Comparison of ENCODE assay signal across 17 mouse cellular contexts in genomic region chr9:69141859-69142258, GRCm38 (mm10).
DNase-seq lines count a peak whose midpoint lies in the region.
"Had no signal": no experiment of that assay in that cellular context is flagged by ENCODE, and none has a peak within 500 bp of the region (broad histone marks: within the 10 kb centered on the region; RNA-seq: fewer than 3 reads in every experiment).

No protein-coding gene starts in this region.

- DNase-seq in adrenal gland, adult 2 months, result peak; percentile 30
- DNase-seq in adrenal gland, adult 8-10 months, result no peak
- peak; percentile 22 for DNase-seq in thymus, postnatal 14 days
- no peak for DNase-seq in thymus, postnatal 25 days
- DNase-seq in embryo, embryonic 9.5 days (ENCODE audit: extremely low spot score), result peak; percentile 34
- DNase-seq in Muller cell, postnatal 12 days (ENCODE audit: inconsistent ontology term), result no peak
- DNase-seq in right cerebral cortex, postnatal 25 days, result no peak
- DNase-seq: adrenal gland, postnatal 10 days; cerebellum, adult 2 months; cerebellum, postnatal 14 days; heart, postnatal 10 days; kidney, adult 2 months; layer of hippocampus, postnatal 36 days; left cerebral cortex, postnatal 4 days; liver, embryonic 13.5 days; lung, postnatal 14 days; thymus, postnatal 36 days had no signal

Comparison
In these comparisons a context has a peak if more than half of its experiments do, and no peak if none do; other contexts are left out.
1. DNase-seq: peak in adrenal gland, adult 2 months (single experiment), thymus, postnatal 14 days (single experiment) and embryo, embryonic 9.5 days (single experiment); none in adrenal gland, adult 8-10 months (single experiment), thymus, postnatal 25 days (single experiment), Muller cell, postnatal 12 days (single experiment) and right cerebral cortex, postnatal 25 days (single experiment).